Mouse (Mus musculus): Measurements from ENCODE around the gene Fgb. TPM values are rescaled to one million over a fixed set of nuclear protein-coding genes. Genes with fewer than 3 reads are reported as not detected.
A peak's percentile ranks its signal among the peaks of the same experiment; 100 is the strongest.

Gene Fgb
- total RNA-seq, 1 experiment from 2014 or later: not detected

DNA sequence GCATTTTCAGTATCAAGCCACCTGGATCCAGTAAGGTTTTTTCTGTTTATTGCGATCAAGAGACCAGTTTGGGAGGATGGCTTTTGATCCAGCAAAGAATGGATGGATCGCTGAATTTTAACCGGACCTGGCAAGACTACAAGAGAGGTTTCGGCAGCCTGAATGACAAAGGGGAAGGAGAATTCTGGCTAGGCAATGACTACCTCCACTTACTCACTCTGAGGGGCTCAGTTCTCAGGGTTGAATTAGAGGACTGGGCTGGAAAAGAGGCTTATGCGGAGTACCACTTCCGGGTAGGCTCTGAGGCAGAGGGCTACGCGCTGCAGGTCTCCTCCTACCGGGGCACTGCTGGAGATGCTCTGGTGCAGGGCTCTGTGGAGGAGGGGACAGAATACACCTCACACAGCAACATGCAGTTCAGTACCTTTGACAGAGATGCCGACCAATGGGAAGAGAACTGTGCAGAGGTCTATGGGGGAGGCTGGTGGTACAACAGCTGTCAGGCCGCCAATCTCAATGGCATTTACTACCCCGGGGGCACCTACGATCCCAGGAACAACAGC lies 16.8 kb downstream of the Fgb start:
- ATAC-seq (ENCODE audit: extremely low read depth, insufficient number of reproducible peaks, low FRiP score, poor library complexity, severe bottlenecking): no peak

GRCm38 (mm10) chr3:83030331-83030730 lies 19.3 kb downstream of the Fgb start:
- no peak for ATAC-seq (ENCODE audit: extremely low read depth, insufficient number of reproducible peaks, low FRiP score, poor library complexity, severe bottlenecking)

- no peak for ATAC-seq (ENCODE audit: extremely low read depth, insufficient number of reproducible peaks, low FRiP score, poor library complexity, severe bottlenecking)
Measured at GRCm38 (mm10) chr3:83027546-83028251, 22.0 kb downstream of the Fgb start.

GRCm38 (mm10) chr3:83025475-83026301 lies 24.0 kb downstream of the Fgb start, which contains the start of gene Fga:
Gene Fga (plus strand): TSS chr3:83026076.
- no peak for ATAC-seq (ENCODE audit: extremely low read depth, insufficient number of reproducible peaks, low FRiP score, poor library complexity, severe bottlenecking)

GRCm38 (mm10) chr3:83025036-83025435 lies 24.6 kb downstream of the Fgb start:
- no peak for ATAC-seq (ENCODE audit: extremely low read depth, insufficient number of reproducible peaks, low FRiP score, poor library complexity, severe bottlenecking)

DNA sequence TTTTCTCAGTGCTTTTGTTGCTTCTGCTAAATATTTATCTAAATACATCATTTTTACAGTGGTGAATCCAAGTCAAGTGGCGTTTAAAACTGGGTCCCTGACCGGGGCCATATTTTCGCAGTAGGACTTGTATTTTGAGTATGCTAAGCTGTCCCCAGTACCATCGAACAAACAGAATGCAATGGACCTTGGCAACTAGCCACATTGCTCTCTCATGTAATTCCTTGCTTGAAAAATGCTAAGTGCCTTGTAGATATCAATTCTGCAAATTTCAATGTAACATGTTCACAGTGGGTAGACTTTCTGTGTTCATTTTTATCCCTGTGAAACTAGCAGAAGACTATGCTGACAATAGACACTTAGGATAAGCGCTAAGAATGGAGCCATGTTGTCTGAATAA lies 28.5 kb downstream of the Fgb start:
- no peak for ATAC-seq (ENCODE audit: extremely low read depth, insufficient number of reproducible peaks, low FRiP score, poor library complexity, severe bottlenecking)

- ATAC-seq (ENCODE audit: extremely low read depth, insufficient number of reproducible peaks, low FRiP score, poor library complexity, severe bottlenecking): no peak
Measured at GRCm38 (mm10) chr3:83020387-83020786, 29.3 kb downstream of the Fgb start.

GRCm38 (mm10) chr3:83016236-83016635 lies 33.4 kb downstream of the Fgb start:
- ATAC-seq (ENCODE audit: extremely low read depth, insufficient number of reproducible peaks, low FRiP score, poor library complexity, severe bottlenecking): no peak

GRCm38 (mm10) chr3:83013951-83014350 lies 35.7 kb downstream of the Fgb start:
- ATAC-seq (ENCODE audit: extremely low read depth, insufficient number of reproducible peaks, low FRiP score, poor library complexity, severe bottlenecking): no peak

- no peak for ATAC-seq (ENCODE audit: extremely low read depth, insufficient number of reproducible peaks, low FRiP score, poor library complexity, severe bottlenecking)
Measured at GRCm38 (mm10) chr3:83012636-83013035, 37.0 kb downstream of the Fgb start.

DNA sequence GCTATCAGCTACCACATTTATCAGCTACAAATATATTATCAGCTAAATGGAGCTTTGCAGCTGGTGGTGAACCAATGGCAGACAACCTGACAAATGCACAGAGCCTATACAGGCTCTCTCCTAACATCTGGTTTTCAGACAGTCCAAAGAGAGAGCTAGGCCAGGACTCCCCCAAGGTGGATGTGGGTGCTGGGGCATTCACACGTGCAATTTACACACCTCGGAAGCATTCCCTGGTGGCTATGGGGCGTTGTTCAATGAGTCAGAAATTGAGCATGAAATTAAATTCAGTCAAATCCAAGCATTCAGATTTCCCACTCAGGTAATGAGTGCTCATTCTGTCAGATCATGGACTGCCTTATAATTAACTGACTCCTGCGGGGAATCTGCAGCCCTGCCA lies 38.1 kb downstream of the Fgb start:
- ATAC-seq (ENCODE audit: extremely low read depth, insufficient number of reproducible peaks, low FRiP score, poor library complexity, severe bottlenecking): no peak

- no peak for ATAC-seq (ENCODE audit: extremely low read depth, insufficient number of reproducible peaks, low FRiP score, poor library complexity, severe bottlenecking)
Measured at GRCm38 (mm10) chr3:83011136-83011535, 38.5 kb downstream of the Fgb start.

GRCm38 (mm10) chr3:83010291-83010690 lies 39.4 kb downstream of the Fgb start:
- no peak for ATAC-seq (ENCODE audit: extremely low read depth, insufficient number of reproducible peaks, low FRiP score, poor library complexity, severe bottlenecking)

DNA sequence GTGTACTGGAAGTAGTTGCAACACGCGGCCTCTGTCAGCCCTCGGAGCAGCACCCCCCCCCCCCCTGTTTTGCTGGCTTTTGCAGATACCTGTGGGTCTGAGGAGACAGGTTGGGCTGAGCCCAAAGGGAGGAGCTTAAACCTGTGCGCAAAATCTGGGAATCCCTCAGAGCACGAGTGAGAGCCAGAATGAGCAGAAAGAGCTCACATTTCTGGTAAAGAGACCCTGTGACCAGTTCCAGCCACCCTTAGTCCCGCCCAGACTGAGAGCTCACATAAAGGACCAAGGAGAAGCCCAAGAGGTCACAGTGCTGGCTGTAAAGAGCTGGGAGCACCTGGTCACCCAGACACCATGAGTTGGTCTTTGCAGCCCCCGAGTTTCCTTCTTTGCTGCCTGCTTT lies 42.1 kb downstream of the Fgb start, which contains the start of gene Fgg:
TSS of gene Fgg (plus strand) at position 168 of the 400 bp plus-strand sequence.
- ATAC-seq (ENCODE audit: extremely low read depth, insufficient number of reproducible peaks, low FRiP score, poor library complexity, severe bottlenecking): no peak

- no peak for ATAC-seq (ENCODE audit: extremely low read depth, insufficient number of reproducible peaks, low FRiP score, poor library complexity, severe bottlenecking)
Measured at GRCm38 (mm10) chr3:83004801-83005200, 44.9 kb downstream of the Fgb start.

DNA sequence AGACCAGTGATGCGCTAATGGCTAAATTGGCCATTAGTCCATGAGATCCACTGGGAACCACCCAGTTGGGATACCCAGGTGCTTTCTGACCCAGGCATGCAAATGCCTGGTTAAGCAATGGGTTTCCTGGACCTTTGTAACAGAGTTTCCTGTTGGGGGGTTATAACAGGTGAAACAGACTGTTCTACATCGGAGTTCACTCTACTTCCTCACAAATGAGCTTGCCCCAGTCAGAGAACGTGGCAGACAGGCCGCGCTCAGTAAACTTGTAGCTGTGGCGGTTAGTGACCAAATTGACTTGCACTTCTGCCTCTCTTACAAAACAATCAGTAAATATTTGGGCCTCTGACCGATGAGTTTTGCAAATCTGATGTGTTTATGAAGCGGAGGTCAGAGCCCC lies 46.6 kb downstream of the Fgb start:
- no peak for ATAC-seq (ENCODE audit: extremely low read depth, insufficient number of reproducible peaks, low FRiP score, poor library complexity, severe bottlenecking)

DNA sequence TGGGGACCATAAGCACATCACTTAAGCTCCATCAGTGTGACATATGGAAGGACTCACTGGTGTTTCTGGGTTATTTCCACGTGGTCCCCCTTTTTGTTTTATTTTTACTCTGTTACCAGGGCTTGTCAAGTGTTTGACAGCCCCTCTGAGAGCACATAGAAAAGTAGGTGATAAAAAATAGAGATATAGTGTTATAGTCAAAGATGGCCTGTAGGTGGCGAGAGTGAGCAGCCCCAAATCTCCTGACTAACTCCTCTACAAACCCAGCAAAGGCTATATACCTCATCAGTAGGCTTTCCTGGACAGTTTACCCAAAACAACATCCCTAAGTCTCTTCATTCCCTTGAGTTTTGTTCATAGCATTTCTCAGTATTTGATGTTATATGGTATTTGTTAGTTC lies 47.5 kb downstream of the Fgb start:
- ATAC-seq (ENCODE audit: extremely low read depth, insufficient number of reproducible peaks, low FRiP score, poor library complexity, severe bottlenecking): peak; percentile 56; the same call in 1 of the 2 replicates

GRCm38 (mm10) chr3:82999995-83000394 lies 49.7 kb downstream of the Fgb start:
- ATAC-seq (ENCODE audit: extremely low read depth, insufficient number of reproducible peaks, low FRiP score, poor library complexity, severe bottlenecking): no peak

DNA sequence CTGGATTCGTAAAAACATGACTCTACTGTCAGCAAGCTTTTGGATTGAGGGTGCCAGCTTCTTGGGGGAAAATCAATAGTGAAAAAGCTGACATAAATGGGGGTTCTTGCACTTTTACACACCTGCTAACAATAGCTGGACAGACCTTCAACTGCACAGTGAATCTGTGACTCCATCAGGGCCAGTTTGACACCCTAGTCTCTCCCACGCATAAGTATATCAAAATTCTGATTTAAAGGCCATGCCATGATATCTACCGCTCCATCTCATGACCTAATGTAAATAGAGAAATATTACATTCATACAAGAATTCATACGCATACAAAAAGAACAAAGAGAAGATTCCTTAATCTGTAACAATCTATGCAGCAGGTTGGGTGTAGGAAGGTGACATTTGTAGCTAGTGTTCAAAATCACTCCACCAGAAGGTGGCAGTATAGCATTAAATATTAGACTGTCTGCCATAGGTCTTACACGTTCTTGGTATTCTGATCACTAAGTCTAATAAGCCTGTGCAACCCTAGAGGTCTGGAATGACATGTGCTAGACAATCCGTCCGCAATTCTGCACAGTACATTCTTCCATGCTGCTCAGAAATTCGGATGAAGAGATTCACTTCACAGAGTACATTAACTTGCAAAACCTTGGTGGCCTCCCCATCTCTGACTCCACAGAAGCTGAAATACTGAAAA lies 50.7 kb downstream of the Fgb start:
- peak; percentile 50; the same call in 1 of the 2 replicates for ATAC-seq (ENCODE audit: extremely low read depth, insufficient number of reproducible peaks, low FRiP score, poor library complexity, severe bottlenecking)
